ENCODE assay signal across 8 mouse cellular contexts in the genomic region with DNA sequence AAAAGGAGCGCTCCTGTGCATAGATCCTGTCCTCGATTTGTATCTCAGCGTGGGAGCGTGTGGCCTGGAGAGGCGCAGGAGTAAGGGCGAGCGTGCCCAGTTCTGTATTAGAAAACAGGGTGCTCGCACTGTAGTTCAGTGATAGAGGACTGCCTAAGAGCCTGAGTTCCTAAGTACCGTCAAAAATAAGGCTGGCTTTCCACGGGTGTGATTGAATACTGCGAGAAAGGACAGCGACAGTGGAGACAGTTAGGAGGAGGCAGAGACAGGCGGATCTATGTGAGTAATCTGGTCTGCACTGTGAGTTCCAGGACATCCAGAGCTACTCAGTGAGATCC. TPM values are rescaled to one million over a fixed set of nuclear protein-coding genes. Genes with fewer than 3 reads are reported as not detected.
DNase-seq lines count a peak whose midpoint lies in the region; ATAC-seq and TF ChIP-seq lines count a peak whose summit lies in the region.

No protein-coding gene starts in this region.

- TF ChIP-seq EP300 in heart, adult 2 months (IDR thresholded peaks at IDR 0.05; ENCODE audit: insufficient read depth, low read depth, low read length), result no peak
- TF ChIP-seq EP300 in liver, embryonic 14.5 days (IDR thresholded peaks at IDR 0.05; ENCODE audit: low read depth), result no peak

- peaks cover 4% of the 10 kb centered on the region for H3K4me1 ChIP-seq in heart, adult 2 months (ENCODE audit: control insufficient read depth, insufficient read depth, low read length)
- peaks cover 5% of the 10 kb centered on the region; the same call in 1 of the 2 replicates for H3K4me1 ChIP-seq in forebrain, embryonic 14.5 days (ENCODE audit: control insufficient read depth, insufficient read depth, low read length)
- peaks cover 24 to 25% of the 10 kb centered on the region in 2 experiments for H3K4me1 ChIP-seq in liver, embryonic 14.5 days (replicated peaks; ENCODE audit: control insufficient read depth in 2 of 2, insufficient read depth in 2 of 2, low read length in 1 of 2)

- H3K9me3 ChIP-seq in forebrain, embryonic 14.5 days (replicated peaks; ENCODE audit: control insufficient read depth, low read length), result no peaks in the 10 kb centered on the region
- no peaks in the 10 kb centered on the region for H3K9me3 ChIP-seq in liver, embryonic 14.5 days (ENCODE audit: control insufficient read depth, low read length)

- H3K9ac ChIP-seq in heart, adult 2 months (ENCODE audit: low read depth, low read length), result peak overlapping the region; percentile 42; the same call in 1 of the 2 replicates
- H3K9ac ChIP-seq in forebrain, embryonic 14.5 days (ENCODE audit: low read length), result peak overlapping the region; percentile 37; the same call in 1 of the 2 replicates
- no peak overlapping the region for H3K9ac ChIP-seq in liver, embryonic 14.5 days (replicated peaks)

- no peak for ATAC-seq in forebrain, embryonic 14.5 days
- no peak for ATAC-seq in liver, embryonic 14.5 days (ENCODE audit: insufficient read depth)
- ATAC-seq in activated CD4-positive, CD25-positive, alpha-beta regulatory T cell, adult 4 months, result no peak

- peak overlapping the region; percentile 41 for H3ac ChIP-seq in C2C12 (ENCODE audit: control insufficient read depth, insufficient read length, low read depth)

- H3K27ac ChIP-seq in heart, adult 2 months, result peak overlapping the region; percentile 73
- H3K27ac ChIP-seq in forebrain, embryonic 14.5 days (ENCODE audit: low read depth, low read length), result no peak overlapping the region
- no peak overlapping the region for H3K27ac ChIP-seq in liver, embryonic 14.5 days

- peaks cover 1% of the 10 kb centered on the region for H3K79me3 ChIP-seq in C2C12 (ENCODE audit: low read depth)

- TF ChIP-seq POLR2A in heart, adult 2 months (IDR thresholded peaks at IDR 0.05; ENCODE audit: insufficient read depth, low read depth, low read length), result no peak

- WGBS in heart, adult 2 months, result 7% methylated on average over 13 of the region's 13 CpGs
- WGBS in forebrain, embryonic 14.5 days, result 2% methylated on average over 13 of the region's 13 CpGs
- 4% methylated on average over 13 of the region's 13 CpGs for WGBS in liver, embryonic 14.5 days (ENCODE audit: insufficient replicate concordance)

- H3K36me3 ChIP-seq in heart, adult 2 months (ENCODE audit: control insufficient read depth, insufficient read depth, low read length), result no peaks in the 10 kb centered on the region
- no peaks in the 10 kb centered on the region for H3K36me3 ChIP-seq in C2C12 (ENCODE audit: control insufficient read depth, insufficient read depth)
- no peaks in the 10 kb centered on the region for H3K36me3 ChIP-seq in forebrain, embryonic 14.5 days (ENCODE audit: control insufficient read depth, insufficient read depth, low read length)
- H3K36me3 ChIP-seq in liver, embryonic 14.5 days (replicated peaks; ENCODE audit: control insufficient read depth, insufficient read depth, low read depth), result no peaks in the 10 kb centered on the region

- H3K4me2 ChIP-seq in forebrain, embryonic 14.5 days (ENCODE audit: low read length), result peak overlapping the region; percentile 92
- peak overlapping the region; percentile 90 for H3K4me2 ChIP-seq in liver, embryonic 14.5 days (ENCODE audit: low read depth)

- intact Hi-C loops in heart, adult 2 months (cut with DNase I), result loop anchor here (1.0 kb wide), 1 partner anchor 14 kb away; no protein-coding TSS in a partner anchor
- intact Hi-C loops in heart, postnatal 14 days (cut with DNase I), result no loop called here

- H3K27me3 ChIP-seq in heart, adult 2 months (ENCODE audit: control insufficient read depth, insufficient read depth, low read length), result no peaks in the 10 kb centered on the region
- H3K27me3 ChIP-seq in C2C12 (ENCODE audit: control insufficient read depth, insufficient read depth, insufficient read length), result no peaks in the 10 kb centered on the region
- no peaks in the 10 kb centered on the region for H3K27me3 ChIP-seq in forebrain, embryonic 14.5 days (replicated peaks; ENCODE audit: control insufficient read depth, insufficient read depth, low read length)
- no peaks in the 10 kb centered on the region for H3K27me3 ChIP-seq in liver, embryonic 14.5 days (ENCODE audit: control insufficient read depth, insufficient read depth, low read length)

- TF ChIP-seq CTCF in heart, adult 2 months (IDR thresholded peaks at IDR 0.05), result no peak
- no peak for TF ChIP-seq CTCF in C2C12 (IDR thresholded peaks at IDR 0.05; ENCODE audit: control insufficient read depth, insufficient read depth, insufficient read length)
- no peak for TF ChIP-seq CTCF in liver, embryonic 14.5 days (IDR thresholded peaks at IDR 0.05; ENCODE audit: low read depth)

- no peak for DNase-seq in heart, adult 2 months
- no peak for DNase-seq in heart, postnatal 14 days
- DNase-seq in forebrain, embryonic 14.5 days (ENCODE audit: low spot score), result no peak
- DNase-seq in liver, embryonic 14.5 days (ENCODE audit: low read depth in 3 of 3, low spot score in 3 of 3), result no peak
- no peak for DNase-seq in urinary bladder, postnatal 14 days (ENCODE audit: low spot score)
- DNase-seq in cerebellum, postnatal 10 days, result no peak

- no peaks in the 10 kb centered on the region for H3K79me2 ChIP-seq in heart, adult 2 months (replicated peaks; ENCODE audit: control insufficient read depth, insufficient read depth, low read length)
- H3K79me2 ChIP-seq in C2C12 (ENCODE audit: control insufficient read depth, insufficient read depth), result no peaks in the 10 kb centered on the region

- peak overlapping the region; percentile 57 for H3K4me3 ChIP-seq in heart, adult 2 months
- H3K4me3 ChIP-seq in C2C12 (ENCODE audit: insufficient read depth, poor library complexity, severe bottlenecking), result no peak overlapping the region
- H3K4me3 ChIP-seq in forebrain, embryonic 14.5 days (ENCODE audit: low read depth, low read length), result peak overlapping the region; percentile 58
- H3K4me3 ChIP-seq in liver, embryonic 14.5 days (ENCODE audit: insufficient read depth in 1 of 2, low read depth in 2 of 2, low read length in 2 of 2), result peak overlapping the region; percentile 36 to 59

TF ChIP-seq in C2C12, 6 proteins besides CTCF, POLR2A, EP300 and RAD21:
- no peak for TF ChIP-seq USF1 (IDR thresholded peaks at IDR 0.05; ENCODE audit: low read depth)
- no peak for TF ChIP-seq MYOG (IDR thresholded peaks at IDR 0.05; ENCODE audit: control insufficient read depth, extremely low read depth, insufficient read length)
- TF ChIP-seq CEBPB (IDR thresholded peaks at IDR 0.05; ENCODE audit: low read depth), result no peak
- no peak for TF ChIP-seq MAX (IDR thresholded peaks at IDR 0.05)
- no peak for TF ChIP-seq FOSL1 (IDR thresholded peaks at IDR 0.05; ENCODE audit: insufficient read depth, low read length, poor library complexity, severe bottlenecking)
TF ChIP-seq in C2C12: peak in this region for 0.

RNA-seq across cellular contexts. Expression of a gene that starts 0.3 kb away (rescaled TPM):
- 1 to 10 TPM; 6.1 to 8.1 TPM for total RNA-seq in heart, adult 2 months (2021)
- polyA plus RNA-seq in heart, adult 2 months (2012; rRNA removed), result 17.7 and 19.1 TPM in 2 replicates
- total RNA-seq in heart, postnatal 14 days (2021), result 10 to 100 TPM; 10.6 to 11.5 TPM
- polyA plus RNA-seq in C2C12 (2012; fragmentation: generic; extraction: Trizol), result 5.6 TPM
- 10.1 and 13.7 TPM in 2 replicates for polyA plus RNA-seq in forebrain, embryonic 14.5 days (2014; fragmentation: Nextera tagmentation; extraction: Ambion mirVana)
- 7.3 and 11.0 TPM in 2 replicates for polyA plus RNA-seq in liver, embryonic 14.5 days (2012; rRNA removed)
- 7.3 and 9.8 TPM in 2 replicates for polyA plus RNA-seq in liver, embryonic 14.5 days (2014; fragmentation: Nextera tagmentation; extraction: Ambion mirVana)
- under 1 TPM in 1 of 2 experiments, not detected in 1; 0.15 TPM for polyA plus RNA-seq in activated CD4-positive, CD25-positive, alpha-beta regulatory T cell, adult 4 months (2017; shearing (Covaris generic))

RNA-seq across cellular contexts. Expression of a gene that starts 20.9 kb away (rescaled TPM):
- total RNA-seq in heart, adult 2 months (2021), result not detected
- not detected in 2 replicates for polyA plus RNA-seq in heart, adult 2 months (2012; rRNA removed)
- not detected for total RNA-seq in heart, postnatal 14 days (2021)
- 0.04 TPM for polyA plus RNA-seq in C2C12 (2012; fragmentation: generic; extraction: Trizol)
- polyA plus RNA-seq in forebrain, embryonic 14.5 days (2014; fragmentation: Nextera tagmentation; extraction: Ambion mirVana), result not detected in 2 replicates
- not detected in 2 replicates for polyA plus RNA-seq in liver, embryonic 14.5 days (2012; rRNA removed)
- polyA plus RNA-seq in liver, embryonic 14.5 days (2014; fragmentation: Nextera tagmentation; extraction: Ambion mirVana), result not detected in 2 replicates
- polyA plus RNA-seq in activated CD4-positive, CD25-positive, alpha-beta regulatory T cell, adult 4 months (2017; shearing (Covaris generic)), result not detected
